Mouse (Mus musculus) midbrain, postnatal 0 days (tissue): ENCODE results near the gene Adig. TPM values are rescaled to one million over a fixed set of nuclear protein-coding genes. Genes with fewer than 3 reads are reported as not detected.
A peak's percentile ranks its signal among the peaks of the same experiment; 100 is the strongest.

Source experiments
- ATAC-seq: fragments of 200-750 bp; cut with Nextera tagmentation; 2 replicates; pipeline ENCODE4 v1.8.0; 2017; ENCODE audit warnings: moderate number of reproducible peaks, mild to moderate bottlenecking, moderate TSS enrichment, moderate library complexity; ENCODE audit not compliant: low FRiP score
- DNase-seq: peaks from one replicate; pipeline ENCODE4 v3.0.0-alpha.2; 2015; ENCODE audit warnings: low spot score
- H3K27ac ChIP-seq: fragments of 300-500 bp; sonication (generic); 2 replicates; pipeline ENCODE4 v1.5.1; 2014; ENCODE audit warnings: low read depth, mild to moderate bottlenecking, low read length, mixed read lengths
- H3K27me3 ChIP-seq: fragments of 300-500 bp; sonication (generic); 2 replicates; pipeline ENCODE4 v1.6.1; 2014; ENCODE audit warnings: low read length, control low read depth, mixed read lengths; ENCODE audit not compliant: insufficient read depth
- H3K36me3 ChIP-seq: fragments of 300-500 bp; sonication (generic); 2 replicates; pipeline ENCODE4 v1.6.1; 2014; ENCODE audit warnings: low read length, control low read depth, mixed read lengths; ENCODE audit not compliant: insufficient read depth
- H3K4me1 ChIP-seq: fragments of 300-500 bp; sonication (generic); 2 replicates; pipeline ENCODE4 v1.6.1; 2014; ENCODE audit warnings: mild to moderate bottlenecking, control low read depth, antibody characterized with exemption, low read length, mixed read lengths; ENCODE audit not compliant: insufficient read depth
- H3K4me2 ChIP-seq: fragments of 300-500 bp; sonication (generic); 2 replicates; pipeline ENCODE4 v1.6.1; 2014; ENCODE audit warnings: low read depth, mild to moderate bottlenecking, low read length, mixed read lengths; ENCODE audit not compliant: poor library complexity, severe bottlenecking
- H3K4me3 ChIP-seq: fragments of 300-500 bp; sonication (generic); 2 replicates; pipeline ENCODE4 v1.5.1; 2014; ENCODE audit warnings: low read depth, mild to moderate bottlenecking, low read length, moderate library complexity
- H3K9ac ChIP-seq: fragments of 300-500 bp; sonication (generic); replicated peaks from 2 replicates; pipeline ENCODE4 v1.6.1; 2014; ENCODE audit warnings: mild to moderate bottlenecking, low read length, moderate library complexity, mixed read lengths; ENCODE audit not compliant: poor library complexity, severe bottlenecking
- H3K9me3 ChIP-seq: fragments of 300-500 bp; sonication (generic); 2 replicates; pipeline ENCODE4 v1.6.1; 2016; ENCODE audit warnings: low read length, control low read depth
- CTCF ChIP-seq: IDR thresholded peaks from 2 replicates; pipeline ENCODE4 v1.5.1; 2016; ENCODE audit warnings: antibody characterized with exemption, mild to moderate bottlenecking
- WGBS: fragments of 180-500 bp; shearing (Covaris S2); extraction: QIAGEN DNeasy Blood & Tissue Kit; methylation state at CpG from one replicate; pipeline ENCODE4 v1.1.7; 2014; 5-methylcytosine and 5-hydroxymethylcytosine counted together
- polyA plus RNA-seq: library from polyadenylated mRNA; unstranded; fragments of >200 nt; fragmentation: Nextera tagmentation; extraction: Ambion mirVana; gene quantifications from 2 replicates; pipeline ENCODE4 v1.2.1, GENCODE M21; 2015
- total RNA-seq: library from RNA; depleted of rRNA; stranded (reverse); fragments of >200 nt; gene quantifications from 2 replicates; pipeline ENCODE4 v1.2.3, GENCODE M21; 2014; rRNA removed

Gene Adig
- total and polyA plus RNA-seq, 2 experiments from 2014 or later = not detected

DNA sequence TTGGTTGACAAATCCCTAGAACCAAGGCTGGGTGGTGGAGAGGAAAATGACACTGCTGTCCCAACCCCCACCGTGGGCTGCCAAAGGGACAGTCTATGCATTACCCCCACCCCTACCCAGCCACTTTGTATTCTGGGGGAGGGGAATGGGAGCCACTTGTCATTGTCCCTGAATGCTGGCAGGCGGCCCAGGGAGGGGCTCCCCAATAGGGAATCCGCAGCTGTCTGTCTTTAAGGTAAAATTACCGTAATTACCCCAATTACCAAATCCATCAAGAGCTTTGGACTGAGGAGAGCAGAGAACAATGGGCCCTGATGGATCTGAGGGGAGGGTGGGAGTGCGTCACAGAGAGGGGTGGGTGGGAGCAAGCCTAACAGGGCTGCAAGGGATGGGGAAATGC lies 54.3 kb downstream of the Adig start:
- no peak overlapping the region for H3K27ac ChIP-seq
- 11% methylated on average over 5 of the region's 5 CpGs for WGBS
- H3K27me3 ChIP-seq = no peaks in the 10 kb centered on the region
- H3K4me2 ChIP-seq = peak overlapping the region; percentile 53
- H3K4me1 ChIP-seq = peaks cover 10% of the 10 kb centered on the region; the same call in 1 of the 2 replicates
- no peaks in the 10 kb centered on the region for H3K36me3 ChIP-seq
- no peak for ATAC-seq
- no peak overlapping the region for H3K4me3 ChIP-seq
- no peak overlapping the region for H3K9ac ChIP-seq
- H3K9me3 ChIP-seq = no peaks in the 10 kb centered on the region
- TF ChIP-seq CTCF = no peak
- no peak for DNase-seq

Other genes with a start within 250 kb of the Adig start
- 0.22 TPM in 1 of 2 replicates, not detected in the other for gene Bpi, start 244.5 kb upstream of the Adig start, total RNA-seq
- not detected in 2 replicates for gene Bpi, start 244.5 kb upstream of the Adig start, polyA plus RNA-seq
- 8.8 and 17.8 TPM in 2 replicates for gene Lbp, start 196.1 kb upstream of the Adig start, total RNA-seq
- 4.2 and 5.6 TPM in 2 replicates for gene Lbp, start 196.1 kb upstream of the Adig start, polyA plus RNA-seq
- gene Snhg11, start 127.0 kb upstream of the Adig start, total RNA-seq = 169 and 264 TPM in 2 replicates
- gene Snhg11, start 127.0 kb upstream of the Adig start, polyA plus RNA-seq = 514 and 635 TPM in 2 replicates
- 59.0 and 71.7 TPM in 2 replicates for gene Ralgapb, start 92.8 kb upstream of the Adig start, total RNA-seq
- 16.0 and 17.7 TPM in 2 replicates for gene Ralgapb, start 92.8 kb upstream of the Adig start, polyA plus RNA-seq
- 0.55 and 0.90 TPM in 2 replicates for gene Arhgap40, start 10.2 kb downstream of the Adig start, total RNA-seq
- gene Arhgap40, start 10.2 kb downstream of the Adig start, polyA plus RNA-seq = 0.65 and 1.4 TPM in 2 replicates
- gene Slc32a1, start 108.2 kb downstream of the Adig start, total RNA-seq = 53.9 and 63.6 TPM in 2 replicates
- gene Slc32a1, start 108.2 kb downstream of the Adig start, polyA plus RNA-seq = 14.3 and 14.4 TPM in 2 replicates
- 18.5 and 25.4 TPM in 2 replicates for gene Actr5, start 122.3 kb downstream of the Adig start, total RNA-seq
- gene Actr5, start 122.3 kb downstream of the Adig start, polyA plus RNA-seq = 8.8 and 10.6 TPM in 2 replicates
- 30.8 and 32.2 TPM in 2 replicates for gene Ppp1r16b, start 162.8 kb downstream of the Adig start, total RNA-seq
- gene Ppp1r16b, start 162.8 kb downstream of the Adig start, polyA plus RNA-seq = 31.0 and 31.6 TPM in 2 replicates